ENCODE assay signal across 7 mouse cellular contexts in genomic region chr4:134851876-134852275, GRCm38 (mm10). TPM values are rescaled to one million over a fixed set of nuclear protein-coding genes. Genes with fewer than 3 reads are reported as not detected.
A peak's percentile ranks its signal among the peaks of the same experiment; 100 is the strongest.
DNase-seq lines count a peak whose midpoint lies in the region; ATAC-seq and TF ChIP-seq lines count a peak whose summit lies in the region.

No protein-coding gene starts in this region.

- peak overlapping the region; percentile 34; the same call in 1 of the 2 replicates for H3K4me3 ChIP-seq in liver, adult 2 months (ENCODE audit: insufficient read depth, low read depth, low read length)
- peak overlapping the region; percentile 82 for H3K4me3 ChIP-seq in bone marrow macrophage, adult 2 months (ENCODE audit: insufficient read depth, low read length)
- peak overlapping the region; percentile 99 for H3K4me3 ChIP-seq in forebrain, embryonic 10.5 days
- peak overlapping the region; percentile 91 for H3K4me3 ChIP-seq in liver, embryonic 11.5 days (ENCODE audit: low read depth, low read length)
- peak overlapping the region; percentile 78 for H3K4me3 ChIP-seq in stomach, embryonic 16.5 days (replicated peaks; ENCODE audit: low read length)

- no peaks in the 10 kb centered on the region for H3K36me3 ChIP-seq in liver, adult 2 months (ENCODE audit: control insufficient read depth, insufficient read depth, low read length)
- H3K36me3 ChIP-seq in forebrain, embryonic 10.5 days (replicated peaks), result peaks cover 10% of the 10 kb centered on the region; the same call in 1 of the 2 replicates
- H3K36me3 ChIP-seq in liver, embryonic 11.5 days (ENCODE audit: control insufficient read depth, insufficient read depth, low read length), result no peaks in the 10 kb centered on the region
- no peaks in the 10 kb centered on the region for H3K36me3 ChIP-seq in stomach, embryonic 16.5 days (ENCODE audit: control insufficient read depth, insufficient read depth, low read length)

- H3K27ac ChIP-seq in liver, adult 2 months (replicated peaks; ENCODE audit: insufficient read depth, low read depth, low read length), result no peak overlapping the region; the same call in 1 of the 2 replicates
- no peak overlapping the region for H3K27ac ChIP-seq in bone marrow macrophage, adult 2 months (ENCODE audit: insufficient read depth, low read depth, low read length)
- H3K27ac ChIP-seq in forebrain, embryonic 10.5 days, result peak overlapping the region; percentile 96; the same call in 1 of the 2 replicates
- peak overlapping the region; percentile 95; the same call in 1 of the 2 replicates for H3K27ac ChIP-seq in liver, embryonic 11.5 days (ENCODE audit: low read depth, low read length)
- H3K27ac ChIP-seq in stomach, embryonic 16.5 days (ENCODE audit: low read length), result no peak overlapping the region; the same call in 1 of the 2 replicates

- H3K4me2 ChIP-seq in liver, embryonic 11.5 days, result peak overlapping the region; percentile 91
- peak overlapping the region; percentile 92 for H3K4me2 ChIP-seq in stomach, embryonic 16.5 days (ENCODE audit: low read depth, low read length)

- peaks cover 17% of the 10 kb centered on the region; the same call in 1 of the 2 replicates for H3K79me2 ChIP-seq in liver, adult 2 months (ENCODE audit: control insufficient read depth, insufficient read depth, low read length)

- DNase-seq in liver, adult 2 months (ENCODE audit: extremely low read depth, low read depth, low spot score), result no peak
- no peak for DNase-seq in liver
- no peak for DNase-seq in forebrain, embryonic 10.5 days (ENCODE audit: extremely low spot score, low spot score)
- no peak for DNase-seq in liver, embryonic 11.5 days (ENCODE audit: low spot score)
- no peak for DNase-seq in layer of hippocampus, adult 9-11 months

- H3K27me3 ChIP-seq in liver, adult 2 months (ENCODE audit: control insufficient read depth, insufficient read depth, low read length), result no peaks in the 10 kb centered on the region
- peaks cover 25% of the 10 kb centered on the region for H3K27me3 ChIP-seq in forebrain, embryonic 10.5 days (ENCODE audit: poor library complexity, severe bottlenecking)
- H3K27me3 ChIP-seq in liver, embryonic 11.5 days (replicated peaks; ENCODE audit: control insufficient read depth, insufficient read depth, low read length), result peaks cover 4% of the 10 kb centered on the region; the same call in 1 of the 2 replicates
- H3K27me3 ChIP-seq in stomach, embryonic 16.5 days (ENCODE audit: control insufficient read depth, insufficient read depth, low read length), result no peaks in the 10 kb centered on the region

- H3K9ac ChIP-seq in liver, adult 2 months (ENCODE audit: low read depth, low read length), result peak overlapping the region; percentile 97; the same call in 1 of the 2 replicates
- peak overlapping the region; percentile 98 for H3K9ac ChIP-seq in liver, embryonic 11.5 days (ENCODE audit: low read depth, low read length)
- H3K9ac ChIP-seq in stomach, embryonic 16.5 days (ENCODE audit: low read length), result peak overlapping the region; percentile 94

- no peak for TF ChIP-seq CTCF in liver, adult 2 months (IDR thresholded peaks at IDR 0.05; ENCODE audit: low read depth, low read length)
- TF ChIP-seq CTCF in bone marrow macrophage, adult 2 months (IDR thresholded peaks at IDR 0.05; ENCODE audit: low read depth, low read length), result no peak

- H3K4me1 ChIP-seq in liver, adult 2 months (ENCODE audit: control insufficient read depth, insufficient read depth, low read length), result peaks cover 13% of the 10 kb centered on the region
- peaks cover 18% of the 10 kb centered on the region for H3K4me1 ChIP-seq in bone marrow macrophage, adult 2 months (ENCODE audit: control insufficient read depth, insufficient read depth, low read length)
- peaks cover 47% of the 10 kb centered on the region for H3K4me1 ChIP-seq in forebrain, embryonic 10.5 days
- peaks cover 27% of the 10 kb centered on the region for H3K4me1 ChIP-seq in liver, embryonic 11.5 days (replicated peaks; ENCODE audit: control insufficient read depth, insufficient read depth, low read length)
- H3K4me1 ChIP-seq in stomach, embryonic 16.5 days (ENCODE audit: control insufficient read depth, insufficient read depth, low read length), result peaks cover 16% of the 10 kb centered on the region

- WGBS in liver, adult 2 months, result 16% methylated on average over 14 of the region's 14 CpGs
- WGBS in forebrain, embryonic 10.5 days, result 15% methylated on average over 14 of the region's 14 CpGs
- WGBS in liver, embryonic 11.5 days, result 21% methylated on average over 14 of the region's 14 CpGs
- WGBS in stomach, embryonic 16.5 days, result 14% methylated on average over 14 of the region's 14 CpGs

- no peak for ATAC-seq in liver, embryonic 11.5 days (replicated peaks; ENCODE audit: low FRiP score)
- ATAC-seq in stomach, embryonic 16.5 days (ENCODE audit: insufficient read depth, low FRiP score), result no peak

- no peak for TF ChIP-seq POLR2A in liver, adult 2 months (IDR thresholded peaks at IDR 0.05; ENCODE audit: extremely low read depth, insufficient read depth, low read length)
- no peak for TF ChIP-seq POLR2A in bone marrow macrophage, adult 2 months (IDR thresholded peaks at IDR 0.05; ENCODE audit: borderline replicate concordance, low read depth, low read length)

- H3K9me3 ChIP-seq in forebrain, embryonic 10.5 days, result no peaks in the 10 kb centered on the region
- H3K9me3 ChIP-seq in liver, embryonic 11.5 days (ENCODE audit: control insufficient read depth, low read length), result no peaks in the 10 kb centered on the region
- H3K9me3 ChIP-seq in stomach, embryonic 16.5 days (replicated peaks; ENCODE audit: control insufficient read depth, low read length), result no peaks in the 10 kb centered on the region

RNA-seq across cellular contexts. Expression of gene Maco1, which starts 1.3 kb away (rescaled TPM):
- total RNA-seq in liver, adult 2 months (2014; rRNA removed), result 22.3 and 28.0 TPM in 2 replicates
- 6.4 and 7.3 TPM in 2 replicates for polyA plus RNA-seq in liver, adult 2 months (2012; rRNA removed)
- 26.7 and 30.8 TPM in 2 replicates for polyA plus RNA-seq in bone marrow macrophage, adult 2 months (2012; ENCODE audit: insufficient read depth, insufficient read length, missing spikeins)
- polyA plus RNA-seq in forebrain, embryonic 10.5 days (2016; fragmentation: Nextera tagmentation; extraction: Ambion mirVana), result 33.0 and 35.0 TPM in 2 replicates
- polyA plus RNA-seq in liver, embryonic 11.5 days (2014; fragmentation: Nextera tagmentation; extraction: Ambion mirVana), result 26.3 and 28.3 TPM in 2 replicates
- polyA plus RNA-seq in stomach, embryonic 16.5 days (2015; fragmentation: Nextera tagmentation; extraction: Ambion mirVana), result 30.6 and 30.8 TPM in 2 replicates

RNA-seq across cellular contexts. Expression of gene Rhd, which starts 12.5 kb away (rescaled TPM):
- not detected in 2 replicates for total RNA-seq in liver, adult 2 months (2014; rRNA removed)
- polyA plus RNA-seq in liver, adult 2 months (2012; rRNA removed), result not detected in 2 replicates
- not detected in 2 replicates for polyA plus RNA-seq in bone marrow macrophage, adult 2 months (2012; ENCODE audit: insufficient read depth, insufficient read length, missing spikeins)
- 10.6 and 14.5 TPM in 2 replicates for polyA plus RNA-seq in forebrain, embryonic 10.5 days (2016; fragmentation: Nextera tagmentation; extraction: Ambion mirVana)
- 213 and 235 TPM in 2 replicates for polyA plus RNA-seq in liver, embryonic 11.5 days (2014; fragmentation: Nextera tagmentation; extraction: Ambion mirVana)
- polyA plus RNA-seq in stomach, embryonic 16.5 days (2015; fragmentation: Nextera tagmentation; extraction: Ambion mirVana), result 20.8 and 23.5 TPM in 2 replicates

Comparison
In these comparisons a context has a peak if more than half of its experiments do, and no peak if none do; other contexts are left out.
1. H3K27ac ChIP-seq: peak in forebrain, embryonic 10.5 days (single experiment) and liver, embryonic 11.5 days (single experiment); none in liver, adult 2 months (single experiment), bone marrow macrophage, adult 2 months (single experiment) and stomach, embryonic 16.5 days (single experiment).
2. RNA of gene Rhd, which starts 12.5 kb away (polyA plus RNA-seq): 213 to 235 TPM in liver, embryonic 11.5 days, 20.8 to 23.5 TPM in stomach, embryonic 16.5 days and 10.6 to 14.5 TPM in forebrain, embryonic 10.5 days; not detected in liver, adult 2 months and not detected in bone marrow macrophage, adult 2 months; every median in the first group is over 10 times any median in the second.
3. H3K4me3 ChIP-seq: peak in every context shown above with its lines; median percentile 99 in forebrain, embryonic 10.5 days; 91 in liver, embryonic 11.5 days; 82 in bone marrow macrophage, adult 2 months; 78 in stomach, embryonic 16.5 days; 34 in liver, adult 2 months.
4. Peak in every context shown above with its lines, with median percentiles within 50 percentile points of each other: H3K9ac ChIP-seq.